Mouse (Mus musculus): Measurements from ENCODE around the gene Rrp36.

DNA sequence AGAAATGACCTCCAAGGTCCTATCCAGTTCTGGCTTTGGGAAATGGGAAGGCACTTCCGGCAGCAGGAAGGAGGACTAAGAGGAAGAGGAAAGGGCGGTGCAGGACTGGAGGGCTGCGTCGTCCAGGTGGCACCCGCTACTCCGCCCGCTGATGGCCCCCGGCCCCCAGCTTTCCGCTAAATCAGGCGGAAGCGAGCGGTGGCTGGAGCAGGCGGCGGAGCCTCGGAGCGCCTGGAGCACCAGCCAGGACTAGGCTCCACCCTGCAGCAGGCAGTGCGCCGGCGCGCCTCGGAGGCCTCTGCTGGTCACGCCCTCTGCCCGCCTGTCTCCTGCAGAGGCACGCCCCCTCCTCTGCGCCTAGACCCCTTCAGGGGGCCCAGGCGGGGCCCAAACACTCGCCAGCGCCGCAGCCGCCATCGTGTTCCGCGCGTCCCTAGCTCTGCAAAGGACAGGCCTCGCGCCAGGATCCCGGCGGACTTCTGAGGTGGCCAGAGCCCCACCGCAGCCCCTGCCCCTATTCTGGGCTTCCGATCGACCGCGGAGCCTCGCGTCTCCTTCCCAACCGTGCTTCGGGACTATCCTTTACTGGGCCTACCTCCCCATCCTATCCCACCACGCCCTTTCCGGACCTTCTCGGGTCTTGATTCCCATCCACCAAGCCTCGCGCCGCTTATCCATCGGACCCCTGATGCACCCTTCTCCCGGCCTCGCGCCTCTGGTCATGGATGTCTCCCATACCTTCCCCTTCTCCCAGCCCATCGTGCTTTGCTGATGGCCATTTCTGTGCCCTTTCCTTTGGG is 23.7 kb downstream of the Rrp36 start, which contains the start of gene Cul7:
- TF ChIP-seq CTCF (IDR thresholded peaks at IDR 0.05; ENCODE audit: low read depth) = no peak
- TF ChIP-seq EP300 (IDR thresholded peaks at IDR 0.05; ENCODE audit: low read depth) = no peak
